Mouse (Mus musculus) neural tube, embryonic 12.5 days (tissue): ENCODE data around the gene Dlg1. TPM values are rescaled to one million over a fixed set of nuclear protein-coding genes. Genes with fewer than 3 reads are reported as not detected.

Experiments
- ATAC-seq: fragments of 200-750 bp; cut with Nextera tagmentation; 2 replicates; pipeline ENCODE4 v1.8.0; 2017; ENCODE audit warnings: low read depth, mild to moderate bottlenecking, moderate TSS enrichment, moderate library complexity; ENCODE audit not compliant: low FRiP score
- H3K27ac ChIP-seq: fragments of 300-500 bp; sonication (generic); 2 replicates; pipeline ENCODE4 v1.5.1; 2016
- H3K27me3 ChIP-seq: fragments of 300-500 bp; sonication (generic); replicated peaks from 2 replicates; pipeline ENCODE4 v1.6.1; 2016; ENCODE audit warnings: mild to moderate bottlenecking
- H3K36me3 ChIP-seq: fragments of 300-500 bp; sonication (generic); 2 replicates; pipeline ENCODE4 v1.6.1; 2016; ENCODE audit warnings: mild to moderate bottlenecking
- H3K4me1 ChIP-seq: fragments of 300-500 bp; sonication (generic); 2 replicates; pipeline ENCODE4 v1.6.1; 2016
- H3K4me2 ChIP-seq: fragments of 300-500 bp; sonication (generic); replicated peaks from 2 replicates; pipeline ENCODE4 v1.6.1; 2016; ENCODE audit warnings: mild to moderate bottlenecking
- H3K4me3 ChIP-seq: fragments of 300-500 bp; sonication (generic); 2 replicates; pipeline ENCODE4 v1.5.1; 2016
- H3K9ac ChIP-seq: fragments of 300-500 bp; sonication (generic); 2 replicates; pipeline ENCODE4 v1.6.1; 2016; ENCODE audit warnings: mild to moderate bottlenecking
- H3K9me3 ChIP-seq: fragments of 300-500 bp; sonication (generic); 2 replicates; pipeline ENCODE4 v1.6.1; 2016; ENCODE audit warnings: mild to moderate bottlenecking
- WGBS: fragments of 180-500 bp; shearing (Covaris S2); methylation state at CpG from one replicate; pipeline ENCODE4 v1.1.7; 2016; 5-methylcytosine and 5-hydroxymethylcytosine counted together
- polyA plus RNA-seq: library from polyadenylated mRNA; unstranded; fragments of >200 nt; fragmentation: Nextera tagmentation; extraction: Ambion mirVana; gene quantifications from 2 replicates; pipeline ENCODE4 v1.2.1, GENCODE M21; 2016

Dlg1 gene
- polyA plus RNA-seq, 1 experiment from 2014 or later = 22.0 TPM

- Histone ChIP-seq H3K4me3 (no peak overlapping the region), H3K9me3 (no peaks in the 10 kb centered on the region), H3K4me1 (no peaks in the 10 kb centered on the region), H3K36me3 (no peaks in the 10 kb centered on the region), H3K27ac (no peak overlapping the region), H3K4me2 (no peak overlapping the region), H3K9ac (no peak overlapping the region), H3K27me3 (no peaks in the 10 kb centered on the region)
- WGBS = 84% methylated on average over 1 of the region's 1 CpGs
- ATAC-seq = no peak
Observed at GRCm38 (mm10) chr16:31750526-31750925, 87.3 kb downstream of the Dlg1 start.

GRCm38 (mm10) chr16:31754172-31755025 lies 91.2 kb downstream of the Dlg1 start:
- H3K4me3 ChIP-seq = no peak overlapping the region
- no peaks in the 10 kb centered on the region for H3K4me1 ChIP-seq
- no peaks in the 10 kb centered on the region for H3K27me3 ChIP-seq
- no peak overlapping the region for H3K27ac ChIP-seq
- no peaks in the 10 kb centered on the region for H3K36me3 ChIP-seq
- WGBS = 75% methylated on average over 19 of the region's 19 CpGs
- H3K9me3 ChIP-seq = no peaks in the 10 kb centered on the region
- H3K4me2 ChIP-seq = no peak overlapping the region
- no peak overlapping the region for H3K9ac ChIP-seq
- no peak for ATAC-seq

GRCm38 (mm10) chr16:31755053-31755452 lies 91.8 kb downstream of the Dlg1 start:
- 94% methylated on average over 1 of the region's 1 CpGs for WGBS

GRCm38 (mm10) chr16:31756436-31756835 lies 93.2 kb downstream of the Dlg1 start:
- ATAC-seq = no peak
- no peaks in the 10 kb centered on the region for H3K9me3 ChIP-seq
- no peaks in the 10 kb centered on the region for H3K27me3 ChIP-seq
- no peak overlapping the region for H3K27ac ChIP-seq
- H3K4me2 ChIP-seq = no peak overlapping the region
- H3K4me1 ChIP-seq = no peaks in the 10 kb centered on the region
- no peaks in the 10 kb centered on the region for H3K36me3 ChIP-seq
- no peak overlapping the region for H3K4me3 ChIP-seq
- no peak overlapping the region for H3K9ac ChIP-seq
- WGBS = 87% methylated on average over 5 of the region's 5 CpGs

More at GRCm38 (mm10) chr16:31755053-31755452, 91.8 kb downstream of the Dlg1 start:
- Histone ChIP-seq H3K36me3 (no peaks in the 10 kb centered on the region), H3K4me1 (no peaks in the 10 kb centered on the region), H3K9me3 (no peaks in the 10 kb centered on the region), H3K27me3 (no peaks in the 10 kb centered on the region), H3K4me3 (no peak overlapping the region), H3K27ac (no peak overlapping the region), H3K4me2 (no peak overlapping the region), H3K9ac (no peak overlapping the region)
- no peak for ATAC-seq

- H3K9ac ChIP-seq = no peak overlapping the region
- no peak overlapping the region for H3K27ac ChIP-seq
- no peak overlapping the region for H3K4me3 ChIP-seq
- H3K36me3 ChIP-seq = no peaks in the 10 kb centered on the region
- ATAC-seq = no peak
- H3K4me2 ChIP-seq = no peak overlapping the region
- no peaks in the 10 kb centered on the region for H3K4me1 ChIP-seq
- no peaks in the 10 kb centered on the region for H3K27me3 ChIP-seq
- no peaks in the 10 kb centered on the region for H3K9me3 ChIP-seq
- WGBS = 95% methylated on average over 1 of the region's 1 CpGs
Observed at GRCm38 (mm10) chr16:31757606-31758005, 94.4 kb downstream of the Dlg1 start.

GRCm38 (mm10) chr16:31759416-31759815 lies 96.2 kb downstream of the Dlg1 start:
- no peaks in the 10 kb centered on the region for H3K4me1 ChIP-seq
- H3K27ac ChIP-seq = no peak overlapping the region
- H3K27me3 ChIP-seq = no peaks in the 10 kb centered on the region
- no peak overlapping the region for H3K9ac ChIP-seq
- 81% methylated on average over 6 of the region's 6 CpGs for WGBS
- no peak overlapping the region for H3K4me2 ChIP-seq
- H3K4me3 ChIP-seq = no peak overlapping the region
- no peaks in the 10 kb centered on the region for H3K9me3 ChIP-seq
- no peaks in the 10 kb centered on the region for H3K36me3 ChIP-seq
- ATAC-seq = no peak

- Histone ChIP-seq H3K27ac (no peak overlapping the region), H3K9ac (no peak overlapping the region), H3K4me2 (no peak overlapping the region), H3K4me1 (no peaks in the 10 kb centered on the region), H3K27me3 (no peaks in the 10 kb centered on the region), H3K9me3 (no peaks in the 10 kb centered on the region), H3K36me3 (no peaks in the 10 kb centered on the region), H3K4me3 (no peak overlapping the region)
- ATAC-seq = no peak
- 93% methylated on average over 6 of the region's 6 CpGs for WGBS
Observed at GRCm38 (mm10) chr16:31766298-31766697, 103.1 kb downstream of the Dlg1 start.

GRCm38 (mm10) chr16:31766715-31767114 lies 103.5 kb downstream of the Dlg1 start:
- Histone ChIP-seq H3K4me3 (no peak overlapping the region), H3K4me2 (no peak overlapping the region), H3K4me1 (no peaks in the 10 kb centered on the region), H3K27me3 (no peaks in the 10 kb centered on the region), H3K9ac (no peak overlapping the region), H3K9me3 (no peaks in the 10 kb centered on the region), H3K36me3 (no peaks in the 10 kb centered on the region), H3K27ac (no peak overlapping the region)
- no peak for ATAC-seq
- WGBS = 40% methylated on average over 3 of the region's 3 CpGs

GRCm38 (mm10) chr16:31775924-31776323 lies 112.7 kb downstream of the Dlg1 start:
- no peak for ATAC-seq
- Histone ChIP-seq H3K36me3 (no peaks in the 10 kb centered on the region), H3K9me3 (no peaks in the 10 kb centered on the region), H3K4me3 (no peak overlapping the region), H3K27me3 (no peaks in the 10 kb centered on the region), H3K4me2 (no peak overlapping the region), H3K27ac (no peak overlapping the region), H3K9ac (no peak overlapping the region), H3K4me1 (no peaks in the 10 kb centered on the region)
- 90% methylated on average over 10 of the region's 10 CpGs for WGBS

GRCm38 (mm10) chr16:31781015-31781414 lies 117.8 kb downstream of the Dlg1 start:
- no peak for ATAC-seq
- Histone ChIP-seq H3K4me3 (no peak overlapping the region), H3K36me3 (no peaks in the 10 kb centered on the region), H3K27ac (no peak overlapping the region), H3K9ac (no peak overlapping the region), H3K4me2 (no peak overlapping the region), H3K4me1 (no peaks in the 10 kb centered on the region), H3K27me3 (no peaks in the 10 kb centered on the region), H3K9me3 (no peaks in the 10 kb centered on the region)
- 79% methylated on average over 6 of the region's 6 CpGs for WGBS

- 93% methylated on average over 9 of the region's 9 CpGs for WGBS
- Histone ChIP-seq H3K27ac (no peak overlapping the region), H3K27me3 (no peaks in the 10 kb centered on the region), H3K4me2 (no peak overlapping the region), H3K4me3 (no peak overlapping the region), H3K9me3 (no peaks in the 10 kb centered on the region), H3K4me1 (no peaks in the 10 kb centered on the region), H3K9ac (no peak overlapping the region), H3K36me3 (peaks cover 8% of the 10 kb centered on the region; the same call in 1 of the 2 replicates)
- no peak for ATAC-seq
Observed at GRCm38 (mm10) chr16:31790056-31790455, 126.8 kb downstream of the Dlg1 start.

- no peak overlapping the region for H3K9ac ChIP-seq
- no peak overlapping the region for H3K27ac ChIP-seq
- ATAC-seq = no peak
- peaks cover 5% of the 10 kb centered on the region; the same call in 1 of the 2 replicates for H3K36me3 ChIP-seq
- WGBS = 81% methylated on average over 3 of the region's 3 CpGs
- H3K27me3 ChIP-seq = no peaks in the 10 kb centered on the region
- no peaks in the 10 kb centered on the region for H3K4me1 ChIP-seq
- no peaks in the 10 kb centered on the region for H3K9me3 ChIP-seq
- no peak overlapping the region for H3K4me2 ChIP-seq
- no peak overlapping the region for H3K4me3 ChIP-seq
Observed at GRCm38 (mm10) chr16:31803644-31804043, 140.4 kb downstream of the Dlg1 start.

- Histone ChIP-seq H3K9me3 (no peaks in the 10 kb centered on the region), H3K4me1 (peaks cover 2% of the 10 kb centered on the region; the same call in 1 of the 2 replicates), H3K4me3 (no peak overlapping the region), H3K4me2 (no peak overlapping the region), H3K27me3 (no peaks in the 10 kb centered on the region), H3K27ac (no peak overlapping the region), H3K9ac (no peak overlapping the region), H3K36me3 (peaks cover 3% of the 10 kb centered on the region; the same call in 1 of the 2 replicates)
- ATAC-seq = no peak
- WGBS = 34% methylated on average over 4 of the region's 4 CpGs
Observed at GRCm38 (mm10) chr16:31826049-31826448, 162.8 kb downstream of the Dlg1 start.
